Mouse (Mus musculus) lung, postnatal 0 days (tissue): ENCODE data around the gene Fbxw13. TPM values are rescaled to one million over a fixed set of nuclear protein-coding genes. Genes with fewer than 3 reads are reported as not detected.
"Not testable (repeated sequence)": the region's sequence is repeated elsewhere in the genome, so short reads cannot be mapped to it uniquely, and the experiment has no call there.

Source experiments
- ATAC-seq: fragments of 200-750 bp; cut with Nextera tagmentation; 2 replicates; pipeline ENCODE4 v1.8.0; 2017; ENCODE audit warnings: moderate library complexity
- DNase-seq: peaks from one replicate; pipeline ENCODE4 v3.0.0-alpha.2; 2016; ENCODE audit warnings: low spot score
- H3K27ac ChIP-seq: fragments of 300-500 bp; sonication (generic); 2 replicates; pipeline ENCODE4 v1.5.1; 2014; ENCODE audit warnings: antibody characterized with exemption, mild to moderate bottlenecking, low read length, mixed read lengths
- H3K27me3 ChIP-seq: fragments of 300-500 bp; sonication (generic); replicated peaks from 2 replicates; pipeline ENCODE4 v1.6.1; 2014; ENCODE audit warnings: low read length, mixed read lengths; ENCODE audit not compliant: insufficient read depth
- H3K36me3 ChIP-seq: fragments of 300-500 bp; sonication (generic); 2 replicates; pipeline ENCODE4 v1.6.1; 2014; ENCODE audit warnings: low read length, mixed read lengths; ENCODE audit not compliant: insufficient read depth
- H3K4me1 ChIP-seq: fragments of 300-500 bp; sonication (generic); 2 replicates; pipeline ENCODE4 v1.6.1; 2014; ENCODE audit warnings: antibody characterized with exemption, low read depth, low read length, mixed read lengths; ENCODE audit not compliant: insufficient read depth
- H3K4me2 ChIP-seq: fragments of 300-500 bp; sonication (generic); replicated peaks from 2 replicates; pipeline ENCODE4 v1.6.1; 2014; ENCODE audit warnings: low read depth, mild to moderate bottlenecking, low read length, moderate library complexity, mixed read lengths
- H3K4me3 ChIP-seq: fragments of 300-500 bp; sonication (generic); 2 replicates; pipeline ENCODE4 v1.5.1; 2014; ENCODE audit warnings: low read depth, low read length
- H3K9ac ChIP-seq: fragments of 300-500 bp; sonication (generic); replicated peaks from 2 replicates; pipeline ENCODE4 v1.6.1; 2014; ENCODE audit warnings: low read depth, mild to moderate bottlenecking
- H3K9me3 ChIP-seq: fragments of 300-500 bp; sonication (generic); 2 replicates; pipeline ENCODE4 v1.6.1; 2016; ENCODE audit warnings: low read length, mixed read lengths
- CTCF ChIP-seq: IDR thresholded peaks from 2 replicates; pipeline ENCODE4 v1.5.1; 2016; ENCODE audit warnings: antibody characterized with exemption, mild to moderate bottlenecking
- EP300 ChIP-seq: IDR thresholded peaks from 2 replicates; pipeline ENCODE4 v1.6.1; 2016; ENCODE audit warnings: antibody characterized with exemption, mild to moderate bottlenecking, control low read depth
- WGBS: fragments of 180-500 bp; shearing (Covaris S2); extraction: QIAGEN DNeasy Blood & Tissue Kit; methylation state at CpG from one replicate; pipeline ENCODE4 v1.1.7; 2014; 5-methylcytosine and 5-hydroxymethylcytosine counted together
- polyA plus RNA-seq: library from polyadenylated mRNA; unstranded; fragments of >200 nt; fragmentation: Nextera tagmentation; extraction: Ambion mirVana; gene quantifications from 2 replicates; pipeline ENCODE4 v1.2.1, GENCODE M21; 2015

The Fbxw13 gene
- polyA plus RNA-seq, 1 experiment from 2014 or later = not detected

GRCm38 (mm10) chr9:109176301-109176700 is 19.5 kb downstream of the Fbxw13 start:
- no peak for TF ChIP-seq CTCF
- no peak for ATAC-seq
- 78% methylated on average over 1 of the region's 1 CpGs for WGBS

GRCm38 (mm10) chr9:109167316-109167715 is 28.5 kb downstream of the Fbxw13 start:
- TF ChIP-seq EP300 (no peak), CTCF (no peak)
- Histone ChIP-seq H3K36me3 (no peaks in the 10 kb centered on the region), H3K27me3 (no peaks in the 10 kb centered on the region), H3K9ac (no peak overlapping the region), H3K9me3 (no peaks in the 10 kb centered on the region), H3K4me3 (no peak overlapping the region), H3K4me2 (no peak overlapping the region), H3K4me1 (no peaks in the 10 kb centered on the region), H3K27ac (no peak overlapping the region)
- DNase-seq (no peak), ATAC-seq (no peak)

More at GRCm38 (mm10) chr9:109176301-109176700, 19.5 kb downstream of the Fbxw13 start:
- Histone ChIP-seq H3K9ac (no peak overlapping the region), H3K27ac (no peak overlapping the region), H3K27me3 (no peaks in the 10 kb centered on the region), H3K4me1 (no peaks in the 10 kb centered on the region), H3K4me2 (no peak overlapping the region), H3K4me3 (no peak overlapping the region), H3K36me3 (no peaks in the 10 kb centered on the region), H3K9me3 (no peaks in the 10 kb centered on the region)
- no peak for DNase-seq

DNA sequence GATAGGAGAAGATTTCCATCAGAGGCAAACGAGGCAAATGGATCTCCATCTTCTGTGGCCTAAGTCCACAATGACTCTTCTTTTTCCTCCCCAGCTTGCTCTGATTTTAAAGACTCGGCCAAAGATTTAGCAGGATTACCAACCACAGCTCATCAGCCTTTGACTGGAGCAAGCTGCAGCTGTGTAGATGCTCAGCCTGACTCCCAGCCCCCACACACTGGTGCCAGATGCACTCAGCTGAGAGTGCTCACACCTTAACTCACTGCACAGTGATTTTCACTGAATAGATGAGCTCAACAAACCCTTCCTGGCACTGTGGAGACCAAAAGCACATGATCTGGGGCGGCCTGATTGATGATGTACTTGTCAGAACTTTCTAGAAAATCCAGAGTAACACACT is 33.8 kb downstream of the Fbxw13 start, which contains the start of gene Fbxw21:
Fbxw21 (minus strand) TSS at position 101 of the 400 bp plus-strand sequence.
- 68% methylated on average over 3 of the region's 3 CpGs for WGBS

GRCm38 (mm10) chr9:109140414-109140813 is 55.4 kb downstream of the Fbxw13 start:
- WGBS = 51% methylated on average over 4 of the region's 4 CpGs
- peak; percentile 50 for TF ChIP-seq CTCF
- ATAC-seq = not testable (repeated sequence)

More for the DNA sequence above, 33.8 kb downstream of the Fbxw13 start, which contains the start of gene Fbxw21:
- no peak for TF ChIP-seq EP300
- TF ChIP-seq CTCF = no peak
- H3K4me2 ChIP-seq = no peak within 1 kb of the TSS
- H3K9me3 ChIP-seq = no peaks in the 10 kb centered on the region
- no peak within 1 kb of the TSS for H3K27ac ChIP-seq
- H3K27me3 ChIP-seq = no peaks in the 10 kb centered on the region
- H3K36me3 ChIP-seq = no peaks in the 10 kb centered on the region
- no peak for DNase-seq
- H3K4me3 ChIP-seq = no peak within 1 kb of the TSS
- H3K4me1 ChIP-seq = no peaks in the 10 kb centered on the region
- ATAC-seq = no peak
- no peak within 1 kb of the TSS for H3K9ac ChIP-seq

GRCm38 (mm10) chr9:109130076-109130475 is 65.7 kb downstream of the Fbxw13 start:
- no peaks in the 10 kb centered on the region for H3K36me3 ChIP-seq
- no peak overlapping the region for H3K9ac ChIP-seq
- TF ChIP-seq CTCF (no peak), EP300 (no peak)
- no peak overlapping the region for H3K4me3 ChIP-seq
- H3K9me3 ChIP-seq = no peaks in the 10 kb centered on the region
- WGBS = 85% methylated on average over 5 of the region's 5 CpGs
- DNase-seq (no peak), ATAC-seq (no peak)
- no peaks in the 10 kb centered on the region for H3K27me3 ChIP-seq
- no peak overlapping the region for H3K27ac ChIP-seq
- H3K4me1 ChIP-seq = no peaks in the 10 kb centered on the region
- H3K4me2 ChIP-seq = no peak overlapping the region

More at GRCm38 (mm10) chr9:109140414-109140813, 55.4 kb downstream of the Fbxw13 start:
- H3K27ac ChIP-seq, H3K9me3 ChIP-seq, H3K4me1 ChIP-seq, H3K4me2 ChIP-seq, H3K9ac ChIP-seq, H3K4me3 ChIP-seq, H3K27me3 ChIP-seq, DNase-seq, H3K36me3 ChIP-seq: not testable (repeated sequence)

Other genes starting within 250 kb of the Fbxw13 start
- gene Col7a1, start 242.4 kb downstream of the Fbxw13 start, polyA plus RNA-seq = 2.5 and 2.9 TPM in 2 replicates
- not detected in 2 replicates for gene Ucn2, start 210.0 kb downstream of the Fbxw13 start, polyA plus RNA-seq
- 22.0 and 22.8 TPM in 2 replicates for gene Pfkfb4, start 204.2 kb downstream of the Fbxw13 start, polyA plus RNA-seq
- gene Shisa5, start 157.4 kb downstream of the Fbxw13 start, polyA plus RNA-seq = 194 and 216 TPM in 2 replicates
- gene Trex1, start 136.2 kb downstream of the Fbxw13 start, polyA plus RNA-seq = 19.3 and 20.9 TPM in 2 replicates
- gene Atrip, start 121.9 kb downstream of the Fbxw13 start, polyA plus RNA-seq = 11.4 and 12.6 TPM in 2 replicates
- 6.8 and 7.2 TPM in 2 replicates for gene Ccdc51, start 113.5 kb downstream of the Fbxw13 start, polyA plus RNA-seq
- gene Tma7, start 113.4 kb downstream of the Fbxw13 start, polyA plus RNA-seq = 375 and 393 TPM in 2 replicates
- gene Plxnb1, start 100.6 kb downstream of the Fbxw13 start, polyA plus RNA-seq = 8.8 and 10.0 TPM in 2 replicates
- not detected in 2 replicates for gene Fbxw21, start 33.9 kb downstream of the Fbxw13 start, polyA plus RNA-seq
- gene Fbxw20, start 38.8 kb upstream of the Fbxw13 start, polyA plus RNA-seq = not detected in 2 replicates
- gene Fbxw14, start 91.7 kb upstream of the Fbxw13 start, polyA plus RNA-seq = not detected in 2 replicates
- gene Fbxw28, start 143.7 kb upstream of the Fbxw13 start, polyA plus RNA-seq = not detected in 2 replicates
- gene Fbxw22, start 208.3 kb upstream of the Fbxw13 start, polyA plus RNA-seq = not detected in 2 replicates